Mouse (Mus musculus) forebrain, embryonic 11.5 days (tissue): ENCODE results near the gene Oosp3. TPM values are rescaled to one million over a fixed set of nuclear protein-coding genes. Genes with fewer than 3 reads are reported as not detected.

Experiments used
- ATAC-seq: fragments of 200-750 bp; cut with Nextera tagmentation; replicated peaks from 2 replicates; pipeline ENCODE4 v1.8.0; 2017; ENCODE audit warnings: moderate TSS enrichment; ENCODE audit not compliant: low FRiP score
- DNase-seq: peaks from one replicate; pipeline ENCODE4 v3.0.0-alpha.2; 2017; ENCODE audit warnings: low spot score
- H3K27ac ChIP-seq: fragments of 300-500 bp; sonication (generic); 2 replicates; pipeline ENCODE4 v1.5.1; 2014; ENCODE audit warnings: low read depth, low read length
- H3K27me3 ChIP-seq: fragments of 300-500 bp; sonication (generic); 2 replicates; pipeline ENCODE4 v1.6.1; 2014; ENCODE audit warnings: mild to moderate bottlenecking, low read length, mixed read lengths; ENCODE audit not compliant: control insufficient read depth, insufficient read depth
- H3K36me3 ChIP-seq: fragments of 300-500 bp; sonication (generic); 2 replicates; pipeline ENCODE4 v1.6.1; 2014; ENCODE audit warnings: mild to moderate bottlenecking, low read length, moderate library complexity, mixed read lengths; ENCODE audit not compliant: control insufficient read depth, insufficient read depth
- H3K4me1 ChIP-seq: fragments of 300-500 bp; sonication (generic); replicated peaks from 2 replicates; pipeline ENCODE4 v1.6.1; 2014; ENCODE audit warnings: low read length, mixed read lengths; ENCODE audit not compliant: control insufficient read depth, insufficient read depth
- H3K4me2 ChIP-seq: fragments of 300-500 bp; sonication (generic); 2 replicates; pipeline ENCODE4 v1.6.1; 2014; ENCODE audit warnings: low read depth, mild to moderate bottlenecking, low read length, moderate library complexity, mixed read lengths; ENCODE audit not compliant: severe bottlenecking
- H3K4me3 ChIP-seq: fragments of 300-500 bp; sonication (generic); 2 replicates; pipeline ENCODE4 v1.5.1; 2014; ENCODE audit warnings: low read depth, low read length
- H3K9ac ChIP-seq: fragments of 300-500 bp; sonication (generic); 2 replicates; pipeline ENCODE4 v1.6.1; 2014; ENCODE audit warnings: low read length
- H3K9me3 ChIP-seq: fragments of 300-500 bp; sonication (generic); 2 replicates; pipeline ENCODE4 v1.6.1; 2016; ENCODE audit warnings: low read length, mixed read lengths; ENCODE audit not compliant: control insufficient read depth
- WGBS: fragments of 180-500 bp; shearing (Covaris S2); extraction: QIAGEN DNeasy Blood & Tissue Kit; methylation state at CpG from one replicate; pipeline ENCODE4 v1.1.7; 2014; 5-methylcytosine and 5-hydroxymethylcytosine counted together
- polyA plus RNA-seq: library from polyadenylated mRNA; unstranded; fragments of >200 nt; fragmentation: Nextera tagmentation; extraction: Ambion mirVana; gene quantifications from 2 replicates; pipeline ENCODE4 v1.2.1, GENCODE M21; 2014

Gene Oosp3
- polyA plus RNA-seq: not detected in 2 replicates

GRCm38 (mm10) chr19:11696755-11697154, at the start of gene Oosp3:
TSS of gene Oosp3 (plus strand) at chr19:11697055.
- ATAC-seq (no peak), DNase-seq (no peak)
- 83% methylated on average over 2 of the region's 2 CpGs for WGBS
- H3K9ac ChIP-seq: no peak within 1 kb of the TSS
- H3K27me3 ChIP-seq: no peaks in the 10 kb centered on the region
- H3K27ac ChIP-seq: no peak within 1 kb of the TSS
- no peak within 1 kb of the TSS for H3K4me2 ChIP-seq
- H3K36me3 ChIP-seq: no peaks in the 10 kb centered on the region
- H3K4me3 ChIP-seq: no peak within 1 kb of the TSS
- no peaks in the 10 kb centered on the region for H3K4me1 ChIP-seq
- no peaks in the 10 kb centered on the region for H3K9me3 ChIP-seq

GRCm38 (mm10) chr19:11649564-11649963, 47.3 kb upstream of the Oosp3 start:
- no peak for DNase-seq

DNA sequence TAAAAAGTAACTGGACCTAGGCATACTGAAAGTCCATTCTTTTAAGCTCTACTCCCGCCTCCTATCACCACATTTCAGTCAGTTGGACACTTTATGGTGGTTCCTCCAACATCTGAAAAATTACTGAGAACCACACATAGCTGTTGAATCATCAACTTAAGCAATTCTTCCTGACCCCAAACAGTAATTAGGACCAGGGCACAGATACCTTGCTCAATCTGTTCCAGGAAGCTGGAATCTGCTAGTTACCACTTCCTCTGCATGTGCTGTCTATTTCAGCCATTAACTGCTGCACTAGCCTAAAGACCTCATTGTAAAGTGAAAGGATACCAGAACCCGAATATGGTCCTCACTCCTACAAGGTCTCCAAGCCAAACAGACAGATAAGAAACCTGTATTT, 37.7 kb upstream of the Oosp3 start:
- no peaks in the 10 kb centered on the region for H3K9me3 ChIP-seq
- no peaks in the 10 kb centered on the region for H3K27me3 ChIP-seq
- H3K9ac ChIP-seq: no peak overlapping the region
- no peak overlapping the region for H3K4me2 ChIP-seq
- no peak overlapping the region for H3K4me3 ChIP-seq
- ATAC-seq: no peak
- H3K36me3 ChIP-seq: no peaks in the 10 kb centered on the region
- no peaks in the 10 kb centered on the region for H3K4me1 ChIP-seq
- H3K27ac ChIP-seq: no peak overlapping the region
- DNase-seq: no peak
- WGBS: 76% methylated on average over 2 of the region's 2 CpGs

More at GRCm38 (mm10) chr19:11649564-11649963, 47.3 kb upstream of the Oosp3 start:
- Histone ChIP-seq H3K27me3 (no peaks in the 10 kb centered on the region), H3K9ac (no peak overlapping the region), H3K27ac (no peak overlapping the region), H3K36me3 (no peaks in the 10 kb centered on the region), H3K4me3 (no peak overlapping the region), H3K4me2 (no peak overlapping the region), H3K9me3 (no peaks in the 10 kb centered on the region), H3K4me1 (no peaks in the 10 kb centered on the region)
- 89% methylated on average over 4 of the region's 4 CpGs for WGBS
- ATAC-seq: no peak

GRCm38 (mm10) chr19:11660459-11660858, 36.4 kb upstream of the Oosp3 start, which contains the start of gene Oosp2:
TSS of gene Oosp2 (minus strand) at chr19:11660559.
- Histone ChIP-seq H3K36me3 (no peaks in the 10 kb centered on the region), H3K4me2 (no peak within 1 kb of the TSS), H3K4me3 (no peak within 1 kb of the TSS), H3K4me1 (no peaks in the 10 kb centered on the region), H3K9ac (no peak within 1 kb of the TSS), H3K9me3 (no peaks in the 10 kb centered on the region), H3K27me3 (no peaks in the 10 kb centered on the region), H3K27ac (no peak within 1 kb of the TSS)
- no peak for ATAC-seq
- WGBS: 88% methylated on average over 5 of the region's 5 CpGs
- DNase-seq: no peak

DNA sequence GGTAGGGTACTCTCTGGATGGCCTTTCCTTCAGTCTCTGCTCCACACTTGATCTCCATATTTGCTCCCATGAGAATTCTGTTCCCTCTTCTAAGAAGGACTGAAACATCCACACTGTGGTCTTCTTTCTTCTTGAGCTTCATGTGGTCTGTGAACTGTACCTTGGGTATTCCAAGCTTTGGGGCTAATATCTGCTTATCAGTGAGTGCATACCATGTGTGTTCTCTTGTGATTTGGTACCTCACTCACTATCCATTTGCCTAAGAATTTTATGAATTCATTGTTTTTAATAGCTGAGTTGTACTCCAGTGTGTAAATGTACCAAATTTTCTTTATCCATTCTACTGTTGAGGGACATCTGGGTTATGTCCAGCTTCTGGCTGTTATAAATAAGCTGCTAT, 35.3 kb upstream of the Oosp3 start:
- no peak overlapping the region for H3K4me2 ChIP-seq
- H3K27ac ChIP-seq: no peak overlapping the region
- no peaks in the 10 kb centered on the region for H3K27me3 ChIP-seq
- H3K4me3 ChIP-seq: no peak overlapping the region
- H3K36me3 ChIP-seq: no peaks in the 10 kb centered on the region
- no peak overlapping the region for H3K9ac ChIP-seq
- no peak for ATAC-seq
- no peak for DNase-seq
- no peaks in the 10 kb centered on the region for H3K4me1 ChIP-seq
- no peaks in the 10 kb centered on the region for H3K9me3 ChIP-seq

DNA sequence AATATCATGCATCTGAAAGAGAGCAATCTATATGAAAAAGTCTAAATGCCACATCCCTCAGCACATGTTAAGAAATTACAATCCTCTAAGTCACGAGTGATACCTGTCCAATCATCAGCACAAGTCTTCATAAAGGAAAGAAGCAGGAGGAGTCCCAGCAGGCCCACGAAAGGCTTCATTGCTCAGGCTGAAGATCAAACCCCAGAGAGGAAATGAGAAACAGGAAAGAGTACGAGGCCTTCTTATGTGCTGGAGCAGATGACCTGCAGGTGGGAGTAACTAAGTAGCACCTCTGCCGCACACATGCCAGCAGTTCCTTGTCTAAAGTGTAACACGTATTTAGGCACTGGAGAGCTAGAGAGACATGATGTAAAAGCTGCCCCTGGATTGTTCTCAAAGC, 6.0 kb upstream of the Oosp3 start, which contains the start of gene Oosp1:
Oosp1 (minus strand) TSS at position 312 of the 400 bp plus-strand sequence.
- H3K9me3 ChIP-seq: no peaks in the 10 kb centered on the region
- 80% methylated on average over 5 of the region's 5 CpGs for whole genome bisulfite sequencing

DNA sequence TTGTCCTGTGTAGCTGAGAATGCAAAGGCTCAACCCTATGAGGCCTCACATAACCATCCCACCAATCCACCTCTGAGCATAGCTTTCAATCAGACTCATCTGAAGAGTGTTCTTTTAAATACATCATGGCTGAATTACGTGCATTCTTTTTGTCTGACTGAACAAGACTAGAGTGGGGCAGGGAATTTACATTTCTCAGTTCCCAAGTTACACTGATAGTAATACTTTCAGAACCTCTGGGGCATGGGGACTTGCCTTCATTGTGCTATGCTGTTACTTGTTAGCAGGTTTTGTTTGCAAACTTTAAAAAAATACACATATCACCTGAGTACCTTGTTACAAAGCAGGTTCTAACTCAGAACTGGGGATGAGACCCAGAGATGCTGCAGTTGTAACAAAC, 5.4 kb upstream of the Oosp3 start:
- Histone ChIP-seq H3K9me3 (no peaks in the 10 kb centered on the region), H3K9ac (no peak overlapping the region), H3K36me3 (no peaks in the 10 kb centered on the region), H3K27ac (no peak overlapping the region), H3K4me3 (no peak overlapping the region), H3K4me2 (no peak overlapping the region), H3K27me3 (no peaks in the 10 kb centered on the region), H3K4me1 (no peaks in the 10 kb centered on the region)
- DNase-seq: no peak
- WGBS: 74% methylated on average over 1 of the region's 1 CpGs
- no peak for ATAC-seq

More for the DNA sequence above, 6.0 kb upstream of the Oosp3 start, which contains the start of gene Oosp1:
- DNase-seq (no peak), ATAC-seq (no peak)
- no peaks in the 10 kb centered on the region for H3K36me3 ChIP-seq
- H3K9ac ChIP-seq: no peak within 1 kb of the TSS
- H3K4me3 ChIP-seq: no peak within 1 kb of the TSS
- no peaks in the 10 kb centered on the region for H3K4me1 ChIP-seq
- no peak within 1 kb of the TSS for H3K27ac ChIP-seq
- no peaks in the 10 kb centered on the region for H3K27me3 ChIP-seq
- H3K4me2 ChIP-seq: no peak within 1 kb of the TSS

GRCm38 (mm10) chr19:11698342-11698741, 1.5 kb downstream of the Oosp3 start:
- no peak overlapping the region for H3K4me2 ChIP-seq
- H3K4me1 ChIP-seq: no peaks in the 10 kb centered on the region
- no peaks in the 10 kb centered on the region for H3K9me3 ChIP-seq
- H3K4me3 ChIP-seq: no peak overlapping the region
- no peak overlapping the region for H3K9ac ChIP-seq
- 88% methylated on average over 6 of the region's 6 CpGs for WGBS
- H3K27ac ChIP-seq: no peak overlapping the region
- DNase-seq: no peak
- H3K27me3 ChIP-seq: no peaks in the 10 kb centered on the region
- no peaks in the 10 kb centered on the region for H3K36me3 ChIP-seq
- ATAC-seq: no peak

DNA sequence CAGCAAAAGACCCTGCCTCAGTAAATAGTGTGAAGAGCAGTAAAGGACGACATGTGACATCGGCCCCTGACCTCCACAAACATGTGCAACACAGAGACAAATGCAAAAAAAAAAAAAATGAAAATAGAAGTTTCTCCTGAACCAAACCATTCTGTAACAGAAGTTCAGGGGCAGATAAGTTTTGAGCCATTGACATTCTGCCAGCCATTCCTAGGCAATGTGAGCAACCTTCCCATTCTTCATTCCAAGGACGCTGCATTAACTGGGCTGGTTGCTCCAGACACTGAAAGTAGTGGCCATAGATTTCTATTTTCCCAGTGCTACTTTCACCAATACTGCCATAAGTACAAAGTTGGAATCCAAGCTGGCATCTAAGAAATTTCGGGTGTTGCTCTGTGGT, 15.6 kb downstream of the Oosp3 start:
- Histone ChIP-seq H3K4me2 (no peak overlapping the region), H3K9me3 (no peaks in the 10 kb centered on the region), H3K9ac (no peak overlapping the region), H3K4me1 (no peaks in the 10 kb centered on the region), H3K36me3 (no peaks in the 10 kb centered on the region), H3K4me3 (no peak overlapping the region), H3K27me3 (no peaks in the 10 kb centered on the region), H3K27ac (no peak overlapping the region)
- WGBS: 87% methylated on average over 4 of the region's 4 CpGs
- ATAC-seq (no peak), DNase-seq (no peak)
